Mouse (Mus musculus) kidney, adult 2 months (tissue): Measurements from ENCODE around the gene Arl15.

Experiments
- CTCF ChIP-seq: fragments of 200-500 bp; conservative IDR thresholded peaks from 2 replicates; pipeline ENCODE4 v1.5.1; 2011; ENCODE audit warnings: low read depth, mild to moderate bottlenecking, control low read depth, low read length, moderate library complexity, mixed read lengths; ENCODE audit not compliant: insufficient read depth, insufficient read length
- POLR2A ChIP-seq: fragments of 200-500 bp; IDR thresholded peaks from one replicate; pipeline ENCODE4 v1.6.1; 2011; ENCODE audit warnings: low read depth, low read length, control low read depth

DNA sequence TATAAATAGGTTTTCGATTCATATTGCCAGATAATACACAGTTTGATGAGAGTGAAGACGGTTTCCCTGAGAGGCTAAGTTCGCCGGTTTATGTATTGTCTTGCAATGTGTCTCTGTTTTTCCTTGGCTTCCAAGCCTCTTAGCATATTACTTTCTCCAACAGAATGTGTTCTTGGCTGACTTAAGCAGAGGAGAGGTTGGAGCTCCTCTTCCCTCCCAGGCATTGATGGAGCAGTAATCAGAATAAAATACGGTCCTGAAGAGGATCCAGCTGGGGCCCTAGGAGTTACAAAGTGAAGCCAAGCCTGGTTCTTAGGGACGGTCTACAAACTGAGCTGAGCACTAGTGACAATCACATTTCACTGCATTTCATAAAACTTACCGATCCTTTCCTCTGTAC is 232.4 kb downstream of the Arl15 start:
- TF ChIP-seq CTCF (no peak), POLR2A (no peak)
